Mouse (Mus musculus) frontal cortex, postnatal 14 days (tissue): ENCODE data around the gene Fam169b.

Experiments used
- DNase-seq, 2 experiments: peaks; one replicate each; pipeline ENCODE4 v3.0.0; 2022; ENCODE audit warnings: low spot score in 2 of 2

The Fam169b gene

GRCm38 (mm10) chr7:68395707-68396333 is 122.2 kb downstream of the Fam169b start:
- DNase-seq: no peak

GRCm38 (mm10) chr7:68400516-68400915 is 126.9 kb downstream of the Fam169b start:
- no peak for DNase-seq

GRCm38 (mm10) chr7:68408611-68409010 is 135.0 kb downstream of the Fam169b start:
- no peak for DNase-seq
